10 mouse cellular contexts compared by ENCODE assay signal in the genomic region with DNA sequence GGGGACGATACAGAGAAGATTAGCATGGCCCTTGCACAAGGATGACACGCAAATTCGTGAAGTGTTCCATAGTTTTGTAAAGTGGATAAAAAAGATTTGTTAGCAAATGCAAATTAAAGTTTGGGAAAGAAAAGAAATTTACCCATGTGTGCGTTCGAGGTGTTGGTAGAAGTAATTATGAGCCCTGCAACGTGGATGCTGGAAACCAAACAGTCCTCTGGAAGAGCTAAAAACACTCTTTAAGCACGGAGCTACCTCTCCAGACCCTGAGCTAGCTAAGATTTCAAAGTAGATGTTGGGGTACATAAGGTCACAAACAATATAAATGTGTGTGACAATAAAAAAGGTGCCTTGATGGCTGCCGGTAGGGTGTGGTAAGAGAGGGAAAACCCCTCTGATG. TPM values are rescaled to one million over a fixed set of nuclear protein-coding genes. Genes with fewer than 3 reads are reported as not detected.
A peak's percentile ranks its signal among the peaks of the same experiment; 100 is the strongest.
DNase-seq lines count a peak whose midpoint lies in the region; ATAC-seq and TF ChIP-seq lines count a peak whose summit lies in the region.
"Had no signal": no experiment of that assay in that cellular context is flagged by ENCODE, and none has a peak within 500 bp of the region (broad histone marks: within the 10 kb centered on the region; RNA-seq: fewer than 3 reads in every experiment).

No protein-coding gene starts in this region.

- peak overlapping the region; percentile 93 for H3K27ac ChIP-seq in heart, embryonic 13.5 days (replicated peaks)
- H3K27ac ChIP-seq in forebrain, postnatal 0 days (ENCODE audit: low read depth, low read length), result no peak overlapping the region
- H3K27ac ChIP-seq in liver, postnatal 0 days (ENCODE audit: low read depth), result peak overlapping the region; percentile 31; the same call in 1 of the 2 replicates

- no peaks in the 10 kb centered on the region for H3K27me3 ChIP-seq in heart, embryonic 13.5 days (replicated peaks)
- H3K27me3 ChIP-seq in E14TG2a.4 (ENCODE audit: insufficient read depth, low read length), result no peaks in the 10 kb centered on the region
- H3K27me3 ChIP-seq in forebrain, postnatal 0 days (ENCODE audit: insufficient read depth, low read length), result no peaks in the 10 kb centered on the region
- no peaks in the 10 kb centered on the region for H3K27me3 ChIP-seq in liver, postnatal 0 days (ENCODE audit: insufficient read depth, low read length)

- H3K4me3 ChIP-seq in heart, embryonic 13.5 days, result peak overlapping the region; percentile 91
- peak overlapping the region; percentile 94 for H3K4me3 ChIP-seq in E14TG2a.4 (replicated peaks; ENCODE audit: low read length)
- H3K4me3 ChIP-seq in forebrain, postnatal 0 days (ENCODE audit: low read depth, low read length), result peak overlapping the region; percentile 82; the same call in 1 of the 2 replicates
- H3K4me3 ChIP-seq in liver, postnatal 0 days (ENCODE audit: low read depth, low read length), result peak overlapping the region; percentile 83; the same call in 1 of the 2 replicates

- ATAC-seq in heart, embryonic 13.5 days (ENCODE audit: extremely low read depth, insufficient number of reproducible peaks, low FRiP score, low TSS enrichment), result no peak
- no peak for ATAC-seq in forebrain, postnatal 0 days
- ATAC-seq in liver, postnatal 0 days, result no peak

- no peak for TF ChIP-seq CTCF in E14TG2a.4 (conservative IDR thresholded peaks at IDR 0.05; ENCODE audit: low read length)
- no peak for TF ChIP-seq CTCF in forebrain, postnatal 0 days (IDR thresholded peaks at IDR 0.05; ENCODE audit: low read depth)
- TF ChIP-seq CTCF in liver, postnatal 0 days (IDR thresholded peaks at IDR 0.05; ENCODE audit: low read depth), result no peak

- H3K36me3 ChIP-seq in heart, embryonic 13.5 days, result peaks cover 40% of the 10 kb centered on the region
- H3K36me3 ChIP-seq in E14TG2a.4 (ENCODE audit: insufficient read depth, low read length), result peaks cover 62% of the 10 kb centered on the region
- H3K36me3 ChIP-seq in forebrain, postnatal 0 days (ENCODE audit: insufficient read depth), result 0 out of 2 replicates have a peak, but pooled peaks cover 10% of the 10 kb centered on the region
- H3K36me3 ChIP-seq in liver, postnatal 0 days (replicated peaks; ENCODE audit: insufficient read depth, low read length), result peaks cover 11% of the 10 kb centered on the region; the same call in 1 of the 2 replicates

- no peak for TF ChIP-seq EP300 in liver, postnatal 0 days (IDR thresholded peaks at IDR 0.05; ENCODE audit: low read depth)

- DNase-seq in heart, adult 18-20 months, result no peak
- no peak for DNase-seq in forebrain, postnatal 0 days
- DNase-seq in liver, postnatal 0 days, result no peak
- DNase-seq in embryo, embryonic 11 days, result no peak
- DNase-seq in frontal cortex, postnatal 14 days (ENCODE audit: low spot score in 2 of 2), result no peak
- no peak for DNase-seq in urinary bladder, postnatal 4 days (ENCODE audit: low spot score in 2 of 2)
- DNase-seq: cerebellum, adult 11-12 months; kidney, adult 18-20 months had no signal

- H3K9ac ChIP-seq in heart, embryonic 13.5 days, result peak overlapping the region; percentile 96
- no peak overlapping the region for H3K9ac ChIP-seq in forebrain, postnatal 0 days
- H3K9ac ChIP-seq in liver, postnatal 0 days (replicated peaks), result peak overlapping the region; percentile 77; the same call in 1 of the 2 replicates

- H3K9me3 ChIP-seq in heart, embryonic 13.5 days, result no peaks in the 10 kb centered on the region
- no peaks in the 10 kb centered on the region for H3K9me3 ChIP-seq in E14TG2a.4 (ENCODE audit: low read length)
- no peaks in the 10 kb centered on the region for H3K9me3 ChIP-seq in forebrain, postnatal 0 days (ENCODE audit: low read length)
- H3K9me3 ChIP-seq in liver, postnatal 0 days (ENCODE audit: low read length), result no peaks in the 10 kb centered on the region

- H3K4me2 ChIP-seq in heart, embryonic 13.5 days, result peak overlapping the region; percentile 76
- peak overlapping the region; percentile 64 for H3K4me2 ChIP-seq in forebrain, postnatal 0 days (ENCODE audit: low read depth)
- peak overlapping the region; percentile 73 for H3K4me2 ChIP-seq in liver, postnatal 0 days (ENCODE audit: low read depth, low read length)

- 72% methylated on average over 8 of the region's 8 CpGs for WGBS in heart, embryonic 13.5 days
- 66% methylated on average over 8 of the region's 8 CpGs for WGBS in forebrain, postnatal 0 days
- 81% methylated on average over 8 of the region's 8 CpGs for WGBS in liver, postnatal 0 days (ENCODE audit: insufficient replicate concordance)

- H3K4me1 ChIP-seq in heart, embryonic 13.5 days, result peaks cover 65% of the 10 kb centered on the region
- peaks cover 51% of the 10 kb centered on the region for H3K4me1 ChIP-seq in E14TG2a.4 (replicated peaks; ENCODE audit: low read depth, low read length)
- peaks cover 19% of the 10 kb centered on the region for H3K4me1 ChIP-seq in forebrain, postnatal 0 days (ENCODE audit: insufficient read depth)
- peaks cover 24% of the 10 kb centered on the region for H3K4me1 ChIP-seq in liver, postnatal 0 days (ENCODE audit: insufficient read depth)

RNA-seq across cellular contexts. Expression of a gene that starts 1.3 kb away (rescaled TPM):
- 199 and 200 TPM in 2 replicates for polyA plus RNA-seq in heart, embryonic 13.5 days (2015; fragmentation: Nextera tagmentation; extraction: Ambion mirVana)
- total RNA-seq in heart, adult 18-20 months (2021), result 100 to 1,000 TPM; 108 to 122 TPM
- 238 and 257 TPM in 2 replicates for total RNA-seq in forebrain, postnatal 0 days (2014; rRNA removed)
- polyA plus RNA-seq in forebrain, postnatal 0 days (2015; fragmentation: Nextera tagmentation; extraction: Ambion mirVana), result 222 and 300 TPM in 2 replicates
- 88.5 and 91.7 TPM in 2 replicates for polyA plus RNA-seq in liver, postnatal 0 days (2015; fragmentation: Nextera tagmentation; extraction: Ambion mirVana)

RNA-seq across cellular contexts. Expression of a gene that starts 5.8 kb away (rescaled TPM):
- 23.0 and 23.4 TPM in 2 replicates for polyA plus RNA-seq in heart, embryonic 13.5 days (2015; fragmentation: Nextera tagmentation; extraction: Ambion mirVana)
- 10 to 100 TPM; 28.5 to 36.0 TPM for total RNA-seq in heart, adult 18-20 months (2021)
- total RNA-seq in forebrain, postnatal 0 days (2014; rRNA removed), result 112 and 162 TPM in 2 replicates
- polyA plus RNA-seq in forebrain, postnatal 0 days (2015; fragmentation: Nextera tagmentation; extraction: Ambion mirVana), result 24.6 and 28.2 TPM in 2 replicates
- 5.3 and 6.4 TPM in 2 replicates for polyA plus RNA-seq in liver, postnatal 0 days (2015; fragmentation: Nextera tagmentation; extraction: Ambion mirVana)

RNA-seq across cellular contexts. Expression of a gene that starts 6.8 kb away (rescaled TPM):
- polyA plus RNA-seq in heart, embryonic 13.5 days (2015; fragmentation: Nextera tagmentation; extraction: Ambion mirVana), result 15.3 and 17.4 TPM in 2 replicates
- total RNA-seq in heart, adult 18-20 months (2021), result 1 to 10 TPM; 4.6 to 6.1 TPM
- 11.2 and 17.9 TPM in 2 replicates for total RNA-seq in forebrain, postnatal 0 days (2014; rRNA removed)
- polyA plus RNA-seq in forebrain, postnatal 0 days (2015; fragmentation: Nextera tagmentation; extraction: Ambion mirVana), result 14.0 and 20.7 TPM in 2 replicates
- 4.4 and 5.1 TPM in 2 replicates for polyA plus RNA-seq in liver, postnatal 0 days (2015; fragmentation: Nextera tagmentation; extraction: Ambion mirVana)

RNA-seq across cellular contexts. Expression of a gene that starts 27.4 kb away (rescaled TPM):
- polyA plus RNA-seq in heart, embryonic 13.5 days (2015; fragmentation: Nextera tagmentation; extraction: Ambion mirVana), result 68.8 and 69.5 TPM in 2 replicates
- 10 to 100 TPM; 95.8 to 97.9 TPM for total RNA-seq in heart, adult 18-20 months (2021)
- total RNA-seq in forebrain, postnatal 0 days (2014; rRNA removed), result 65.0 and 86.4 TPM in 2 replicates
- 46.0 and 57.1 TPM in 2 replicates for polyA plus RNA-seq in forebrain, postnatal 0 days (2015; fragmentation: Nextera tagmentation; extraction: Ambion mirVana)
- 30.8 and 31.3 TPM in 2 replicates for polyA plus RNA-seq in liver, postnatal 0 days (2015; fragmentation: Nextera tagmentation; extraction: Ambion mirVana)

RNA-seq across cellular contexts. Expression of a gene that starts 32.8 kb away (rescaled TPM):
- 13.8 and 14.9 TPM in 2 replicates for polyA plus RNA-seq in heart, embryonic 13.5 days (2015; fragmentation: Nextera tagmentation; extraction: Ambion mirVana)
- total RNA-seq in heart, adult 18-20 months (2021), result 1 to 10 TPM; 6.4 to 8.3 TPM
- 16.3 and 25.0 TPM in 2 replicates for total RNA-seq in forebrain, postnatal 0 days (2014; rRNA removed)
- 6.7 and 11.2 TPM in 2 replicates for polyA plus RNA-seq in forebrain, postnatal 0 days (2015; fragmentation: Nextera tagmentation; extraction: Ambion mirVana)
- polyA plus RNA-seq in liver, postnatal 0 days (2015; fragmentation: Nextera tagmentation; extraction: Ambion mirVana), result 11.7 and 12.6 TPM in 2 replicates
